Mouse (Mus musculus): Measurements from ENCODE around the gene Nup98.

GRCm38 (mm10) chr7:102246956-102247797, 37.2 kb upstream of the Nup98 start:
- TF ChIP-seq CTCF (IDR thresholded peaks at IDR 0.05; ENCODE audit: low read depth, low read length) (no peak), POLR2A (IDR thresholded peaks at IDR 0.05; ENCODE audit: extremely low read depth, insufficient read depth, low read length) (no peak)
